Mouse (Mus musculus): Measurements from ENCODE around the gene Acacb.

Gene Acacb

DNA sequence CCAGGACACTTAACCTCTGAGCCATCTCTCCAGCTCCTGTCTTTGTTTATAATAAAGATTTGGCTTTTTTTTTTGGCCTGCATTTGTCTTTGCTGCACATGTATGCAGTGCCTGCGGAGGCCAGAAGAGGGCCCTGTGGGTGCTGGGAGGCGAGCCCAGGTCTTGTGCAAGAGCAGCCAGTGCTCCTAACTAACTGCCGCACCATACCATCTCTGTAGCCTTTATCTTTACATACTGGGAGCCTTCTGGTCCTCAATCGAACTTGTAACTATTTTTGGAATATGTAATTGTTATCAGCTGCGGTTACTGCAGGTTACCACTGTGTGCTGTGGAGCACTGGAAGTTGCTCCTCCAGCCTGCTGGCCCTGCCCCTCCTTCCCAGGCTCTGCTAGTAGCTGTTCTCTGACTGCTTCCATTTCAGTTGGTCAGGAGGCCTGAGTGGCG lies 12.2 kb upstream of the Acacb start:
- no peak for DNase-seq (ENCODE audit: extremely low read depth, insufficient read length, low spot score)

DNA sequence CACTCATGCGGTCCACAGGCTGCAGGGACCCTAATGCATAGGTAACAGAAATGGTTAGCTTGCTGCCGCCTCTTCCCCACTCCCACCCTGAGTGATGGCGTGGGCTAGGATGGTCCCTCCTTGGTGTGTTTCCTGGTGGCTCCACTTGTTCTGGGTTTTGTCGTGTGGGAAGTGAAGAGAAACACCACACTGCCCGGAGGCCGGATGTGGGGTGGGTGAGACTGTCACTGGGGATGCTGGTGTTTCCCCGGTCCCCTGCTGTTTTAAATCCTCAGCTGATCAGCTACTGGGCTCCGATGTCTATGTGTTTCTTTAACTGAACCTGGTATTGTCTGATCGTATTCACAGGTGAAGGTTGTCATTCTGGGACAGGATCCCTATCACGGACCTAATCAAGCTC lies 10.8 kb upstream of the Acacb start:
- no peak for DNase-seq (ENCODE audit: extremely low read depth, insufficient read length, low spot score)

DNA sequence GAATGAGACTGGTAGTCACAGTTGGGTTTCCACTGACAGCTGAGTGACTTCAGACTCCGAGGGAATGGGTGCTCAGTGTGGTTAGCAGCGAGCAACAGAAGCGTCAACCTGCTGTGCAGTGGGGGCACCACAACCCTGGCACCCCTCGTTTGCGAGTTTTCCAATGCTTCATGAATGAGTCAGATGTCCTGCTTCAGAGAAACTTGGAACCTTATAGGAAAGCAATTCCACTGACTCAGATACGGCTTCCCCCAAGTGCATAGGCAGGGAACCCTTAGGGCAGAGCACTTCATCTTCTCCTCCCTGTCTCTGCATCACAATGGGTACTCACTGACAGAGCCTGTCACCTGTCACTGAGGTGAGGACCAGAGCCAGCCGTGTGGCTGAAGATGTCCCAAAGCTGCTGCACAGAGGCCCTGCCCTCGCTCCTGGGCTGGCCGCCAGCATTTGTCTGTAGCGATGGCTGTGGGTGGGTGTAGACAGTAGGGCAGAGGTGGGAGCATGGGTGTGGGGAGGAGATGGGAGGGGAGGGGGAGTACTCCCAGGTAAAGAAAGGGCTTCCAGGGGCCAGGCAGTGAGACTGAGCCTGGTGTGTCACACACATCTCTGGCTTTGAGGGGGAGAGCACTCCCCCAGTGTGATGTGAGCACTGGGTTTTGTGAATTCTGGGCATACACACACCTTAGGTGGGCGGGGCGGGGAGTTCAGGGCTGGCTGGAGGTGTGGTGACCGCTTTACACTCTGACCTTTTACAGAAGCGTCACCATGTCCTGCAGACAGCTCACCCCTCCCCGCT lies 8.7 kb upstream of the Acacb start:
- no peak for DNase-seq (ENCODE audit: extremely low read depth, insufficient read length, low spot score)

- DNase-seq (ENCODE audit: extremely low read depth, insufficient read length, low spot score), result no peak
Observed at GRCm38 (mm10) chr5:114138277-114139164, 7.8 kb upstream of the Acacb start.

DNA sequence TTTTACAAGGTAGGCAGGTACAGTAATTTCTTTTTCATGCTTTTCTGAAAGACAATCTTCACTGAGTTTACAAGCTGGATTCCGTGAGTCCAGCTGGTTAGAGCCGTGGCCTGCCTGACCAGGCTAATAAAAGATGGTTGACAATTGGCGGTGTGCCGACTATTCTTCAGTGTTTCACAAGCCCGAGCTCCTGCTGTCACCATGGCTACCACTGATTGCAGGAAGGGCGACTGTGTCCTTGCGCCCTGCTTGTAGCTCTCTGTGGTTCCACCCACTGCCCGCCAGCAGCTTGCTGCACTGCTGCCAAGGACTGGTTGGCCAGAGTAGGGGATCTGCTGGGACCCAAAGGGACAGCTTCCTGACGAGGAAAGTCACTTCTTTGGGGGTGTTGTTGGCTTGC lies 7.2 kb upstream of the Acacb start:
- DNase-seq (ENCODE audit: extremely low read depth, insufficient read length, low spot score), result no peak

- DNase-seq (ENCODE audit: extremely low read depth, insufficient read length, low spot score), result no peak
Observed at GRCm38 (mm10) chr5:114147043-114147972, 973 bp downstream of the Acacb start.

DNA sequence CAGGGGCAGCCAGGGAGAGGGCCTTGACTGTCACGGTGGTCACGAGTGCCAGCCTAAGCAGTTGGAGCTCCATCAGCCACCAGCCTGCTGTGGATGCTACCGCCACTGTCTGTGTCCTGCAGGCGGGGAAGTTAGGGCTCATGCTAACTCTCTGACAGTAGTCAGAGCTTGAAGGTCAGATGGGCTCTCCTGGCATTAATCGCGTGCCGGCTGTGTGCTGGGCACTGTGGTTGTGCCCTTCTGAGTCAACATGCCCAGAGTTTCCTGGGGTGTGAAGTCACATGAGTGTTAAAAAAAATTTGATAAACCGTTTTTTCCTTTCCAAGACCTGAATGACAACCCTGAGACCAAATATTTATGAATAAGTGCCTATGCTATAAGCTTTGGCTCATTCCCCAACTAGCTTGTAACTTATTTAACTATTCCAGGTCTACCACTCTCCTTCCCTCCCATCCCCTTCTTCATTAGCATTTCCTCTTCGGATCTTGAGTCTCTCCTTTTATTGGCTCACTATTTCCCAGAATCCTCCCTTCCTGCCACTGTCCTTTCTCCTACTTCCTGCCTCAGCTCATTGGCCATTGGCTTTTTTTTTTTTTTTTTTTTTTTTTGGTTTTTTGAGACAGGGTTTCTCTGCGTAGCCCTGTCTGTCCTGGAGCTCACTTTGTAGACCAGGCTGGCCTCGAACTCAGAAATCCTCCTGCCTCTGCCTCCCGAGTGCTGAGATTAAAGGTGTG lies 6.2 kb downstream of the Acacb start:
- no peak for DNase-seq (ENCODE audit: extremely low read depth, insufficient read length, low spot score)

DNA sequence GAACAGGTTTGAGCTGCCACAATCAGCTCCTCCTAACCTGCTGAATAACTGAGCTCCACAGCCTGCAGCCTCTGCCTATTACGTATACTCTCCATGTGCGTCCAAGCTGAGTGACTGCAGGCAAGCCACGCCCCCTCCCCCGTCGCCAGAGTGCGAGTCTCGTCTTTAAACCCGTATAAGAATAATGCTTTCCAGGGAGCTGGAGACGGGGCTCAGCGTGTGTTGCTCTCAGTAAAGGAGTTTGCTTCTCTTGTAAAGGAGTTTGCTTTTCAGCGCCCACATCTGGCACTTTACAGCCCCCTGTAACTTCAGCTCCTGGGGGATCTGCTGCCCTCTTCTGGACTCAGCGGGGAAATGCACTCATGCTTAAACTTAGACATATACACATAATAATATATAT lies 7.2 kb downstream of the Acacb start:
- DNase-seq (ENCODE audit: extremely low read depth, insufficient read length, low spot score), result no peak

DNA sequence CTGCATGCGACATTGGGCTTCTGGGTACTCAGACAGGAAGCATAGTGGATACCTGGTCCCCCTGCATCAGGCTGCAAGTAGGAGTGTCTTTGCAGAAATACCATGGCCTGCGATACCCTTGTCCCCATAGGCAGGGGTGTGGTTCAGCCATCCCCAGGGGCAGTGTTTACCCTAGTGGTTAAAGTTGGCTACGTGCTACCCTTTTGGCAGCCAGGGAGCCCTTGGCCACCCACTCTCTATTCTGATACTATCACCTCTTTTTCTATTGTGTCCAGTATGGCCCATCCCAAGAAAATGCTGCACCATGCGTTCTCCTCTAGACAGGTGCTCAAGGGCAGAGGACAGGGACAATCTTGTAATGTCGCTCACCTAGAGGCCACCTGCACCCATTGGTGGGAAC lies 8.4 kb downstream of the Acacb start:
- DNase-seq (ENCODE audit: extremely low read depth, insufficient read length, low spot score), result no peak

DNA sequence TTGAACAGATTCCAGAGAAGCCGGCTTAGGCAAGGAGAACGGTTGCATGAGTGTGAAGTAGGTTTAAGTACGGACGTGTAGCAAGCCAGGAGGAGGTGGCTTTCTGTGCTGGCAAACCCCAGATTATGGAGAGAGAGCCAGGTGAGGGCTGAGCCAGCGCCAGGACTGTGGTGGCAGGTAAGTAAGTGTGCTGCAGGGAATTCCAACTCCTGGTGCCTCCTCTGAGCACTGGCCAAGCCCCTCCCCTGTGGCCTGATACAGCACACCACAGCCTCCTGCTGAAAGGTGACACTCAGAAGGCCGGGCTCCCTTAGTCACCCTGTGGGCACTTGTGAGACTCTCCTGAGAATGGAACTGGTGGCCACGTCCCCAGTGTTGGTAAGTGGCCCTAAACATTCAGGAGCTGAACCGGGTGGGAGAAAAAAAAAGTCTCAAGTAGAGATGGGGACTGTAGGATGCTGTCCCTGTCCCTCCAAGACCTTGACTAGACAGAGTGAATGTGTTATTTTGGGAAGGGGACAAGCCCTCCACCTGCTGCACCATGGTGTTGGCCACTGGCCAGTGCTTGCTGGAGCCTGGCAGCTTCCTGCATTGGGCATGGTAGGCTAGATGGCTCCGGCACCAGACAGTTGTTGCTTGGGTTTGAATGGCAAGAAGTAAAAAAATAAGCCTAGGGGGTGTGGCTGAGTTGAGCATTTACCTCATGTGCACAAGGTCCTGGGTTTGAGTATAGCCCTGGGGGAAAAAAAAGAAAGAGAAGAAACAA lies 9.0 kb downstream of the Acacb start:
- peak; percentile 34 for DNase-seq (ENCODE audit: extremely low read depth, insufficient read length, low spot score)

DNA sequence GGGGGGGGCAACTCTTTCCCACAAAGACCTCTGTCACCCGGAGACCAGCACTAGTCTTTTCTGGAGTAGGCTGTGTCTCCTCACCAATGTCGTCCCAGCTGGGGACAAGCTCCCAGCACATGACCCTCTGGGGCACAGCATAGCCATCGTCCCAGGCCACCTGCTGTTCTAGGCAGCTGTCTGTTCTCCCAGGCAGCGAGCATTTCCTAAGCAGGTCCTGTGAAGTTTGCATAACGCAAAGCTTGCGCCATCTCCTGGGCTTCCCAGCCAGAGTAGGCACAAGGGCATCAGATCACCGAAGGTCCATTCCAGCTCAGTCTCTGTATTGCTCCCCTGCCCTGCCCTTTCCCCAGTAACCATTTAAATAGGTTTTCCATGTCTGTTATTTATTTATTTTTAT lies 10.9 kb downstream of the Acacb start:
- no peak for DNase-seq (ENCODE audit: extremely low read depth, insufficient read length, low spot score)

DNA sequence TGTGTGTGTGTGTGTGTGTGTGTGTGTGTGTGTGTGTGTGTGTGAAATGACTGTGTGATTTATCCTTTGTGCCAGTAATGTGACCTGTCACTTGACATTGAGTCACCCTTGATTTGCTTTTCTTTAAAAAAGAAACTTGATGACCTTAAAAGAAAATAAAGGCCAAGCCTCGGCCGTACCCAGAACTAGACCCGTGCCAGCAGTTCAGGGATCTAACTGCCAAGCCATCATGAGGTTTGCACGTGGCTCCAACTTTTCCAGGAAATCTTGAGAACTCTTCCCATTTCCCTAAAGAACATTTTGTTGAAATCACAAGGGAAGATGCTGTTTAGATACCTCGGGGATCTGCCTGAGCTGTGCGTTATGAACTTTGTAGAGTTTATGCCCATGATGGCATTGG lies 15.1 kb downstream of the Acacb start:
- DNase-seq (ENCODE audit: extremely low read depth, insufficient read length, low spot score), result no peak

GRCm38 (mm10) chr5:114162106-114162815 lies 15.9 kb downstream of the Acacb start:
- DNase-seq (ENCODE audit: extremely low read depth, insufficient read length, low spot score), result peak; percentile 57

GRCm38 (mm10) chr5:114163117-114163696 lies 16.9 kb downstream of the Acacb start:
- no peak for DNase-seq (ENCODE audit: extremely low read depth, insufficient read length, low spot score)

- DNase-seq (ENCODE audit: extremely low read depth, insufficient read length, low spot score), result no peak
Observed at GRCm38 (mm10) chr5:114170345-114170744, 24.0 kb downstream of the Acacb start.

DNA sequence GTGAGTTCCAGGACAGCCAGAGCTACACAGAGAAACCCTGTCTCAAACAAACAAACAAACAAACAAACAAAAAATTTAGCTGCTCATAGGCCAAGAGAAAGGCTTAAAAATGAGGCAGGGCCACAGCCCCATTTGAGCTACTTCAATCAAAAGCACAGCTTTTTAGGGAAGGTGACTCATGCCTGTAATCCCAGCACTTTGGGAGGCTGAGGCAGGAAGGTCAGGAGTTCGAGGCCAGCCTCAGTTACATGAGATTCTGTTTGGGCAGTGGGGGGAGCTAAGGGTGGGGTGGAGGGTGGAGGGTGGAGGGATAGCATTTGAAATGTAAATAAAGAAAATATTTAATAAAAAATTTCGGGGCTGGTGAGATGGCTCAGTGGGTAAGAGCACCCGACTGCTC lies 26.6 kb downstream of the Acacb start:
- DNase-seq (ENCODE audit: extremely low read depth, insufficient read length, low spot score), result peak; percentile 39

DNA sequence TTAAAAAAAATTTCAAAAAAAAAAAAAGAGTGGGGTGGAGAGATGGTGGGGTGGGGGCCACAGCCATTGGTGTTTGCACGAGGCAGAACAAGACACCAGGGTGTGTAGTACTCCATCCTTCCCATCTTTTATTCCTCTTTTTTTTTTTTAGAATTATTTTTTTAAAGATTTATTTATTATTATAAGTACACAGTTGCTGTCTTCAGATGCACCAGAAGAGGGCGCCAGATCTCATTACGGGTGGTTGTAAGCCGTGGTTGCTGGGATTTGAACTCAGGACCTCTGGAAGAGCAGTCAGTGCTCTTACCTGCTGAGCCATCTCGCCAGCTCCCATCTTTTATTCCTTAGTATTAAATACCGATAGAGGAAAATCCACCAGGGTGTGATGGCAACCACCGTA lies 27.1 kb downstream of the Acacb start:
- DNase-seq (ENCODE audit: extremely low read depth, insufficient read length, low spot score), result no peak

DNA sequence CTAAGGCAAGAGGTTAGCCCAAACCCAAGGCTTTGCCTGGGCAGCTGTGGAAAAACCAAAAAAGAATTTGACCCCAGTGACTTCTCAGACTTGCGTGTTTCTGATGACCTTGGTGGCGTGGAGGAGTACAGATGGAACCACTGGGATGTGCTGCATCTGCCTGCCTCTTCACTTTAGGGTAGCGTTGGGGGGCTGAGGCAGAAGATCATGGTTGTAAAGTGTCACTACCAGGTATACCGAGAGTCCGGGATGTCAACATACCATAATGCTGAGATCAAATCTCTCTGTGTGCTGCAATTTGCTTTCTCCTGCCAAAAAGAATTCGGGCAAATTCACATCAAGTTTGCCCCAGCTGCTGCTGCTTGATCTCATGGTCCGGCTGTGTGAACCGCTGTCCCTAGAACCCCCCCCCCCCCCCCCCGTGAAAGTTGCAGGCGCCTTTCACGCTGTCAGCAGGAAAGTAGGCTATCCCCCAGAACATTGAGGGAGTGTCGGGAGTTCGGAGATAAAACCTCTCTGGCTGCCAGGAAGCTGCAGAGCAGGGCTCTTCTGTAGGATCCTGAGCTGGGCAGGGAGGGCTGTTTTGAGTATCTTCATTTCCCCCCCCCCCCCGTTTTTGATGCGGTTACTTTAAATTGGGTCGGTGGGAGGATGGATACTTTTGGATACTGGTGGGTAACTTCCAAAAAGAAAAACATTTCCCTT lies 27.7 kb downstream of the Acacb start:
- DNase-seq (ENCODE audit: extremely low read depth, insufficient read length, low spot score), result no peak
